Mouse (Mus musculus) ES-Bruce4 (cell line): ENCODE results near the gene 2310061I04Rik. TPM values are rescaled to one million over a fixed set of nuclear protein-coding genes. Genes with fewer than 3 reads are reported as not detected.
A peak's percentile ranks its signal among the peaks of the same experiment; 100 is the strongest.

Experiments used
- H3K27ac ChIP-seq: 2 replicates; pipeline ENCODE4 v1.5.1; 2012; ENCODE audit warnings: low read length, inconsistent platforms; ENCODE audit not compliant: insufficient read depth
- H3K27me3 ChIP-seq: 2 replicates; pipeline ENCODE4 v1.6.1; 2012; ENCODE audit warnings: mild to moderate bottlenecking, low read length, inconsistent platforms; ENCODE audit not compliant: control insufficient read depth, poor library complexity, insufficient read depth, severe bottlenecking
- H3K36me3 ChIP-seq: 2 replicates; pipeline ENCODE4 v1.6.1; 2012; ENCODE audit warnings: inconsistent platforms, mild to moderate bottlenecking, low read length, moderate library complexity; ENCODE audit not compliant: control insufficient read depth, poor library complexity, insufficient read depth, severe bottlenecking
- H3K4me1 ChIP-seq: one replicate; pipeline ENCODE4 v1.8.1; 2011; ENCODE audit warnings: low read length; ENCODE audit not compliant: control insufficient read depth, insufficient read depth
- H3K4me3 ChIP-seq: 2 replicates; pipeline ENCODE4 v1.5.1; 2011; ENCODE audit warnings: low read depth, mild to moderate bottlenecking, low read length
- H3K9ac ChIP-seq: 2 replicates; pipeline ENCODE4 v1.6.1; 2012; ENCODE audit warnings: low read depth, mild to moderate bottlenecking, inconsistent platforms; ENCODE audit not compliant: poor library complexity, severe bottlenecking
- H3K9me3 ChIP-seq: replicated peaks from 2 replicates; pipeline ENCODE4 v1.6.1; 2012; ENCODE audit warnings: mild to moderate bottlenecking, low read length, inconsistent platforms; ENCODE audit not compliant: control insufficient read depth, poor library complexity, insufficient read depth, severe bottlenecking
- CTCF ChIP-seq: IDR thresholded peaks from one replicate; pipeline ENCODE4 v1.8.1; 2011; ENCODE audit warnings: low read depth, low read length
- EP300 ChIP-seq: IDR thresholded peaks from 2 replicates; pipeline ENCODE4 v1.6.1; 2011; ENCODE audit warnings: low read depth, low read length; ENCODE audit not compliant: insufficient read depth
- POLR2A ChIP-seq: IDR thresholded peaks from one replicate; pipeline ENCODE4 v1.8.1; 2011; ENCODE audit warnings: low read length; ENCODE audit not compliant: insufficient read depth
- polyA plus RNA-seq: library from polyadenylated mRNA; stranded (reverse); fragments of >200 nt; gene quantifications from 2 replicates; pipeline ENCODE4 v1.2.4, GENCODE M21; 2011; ENCODE audit warnings: low read depth; ENCODE audit not compliant: missing spikeins, insufficient read depth, insufficient read length

Gene 2310061I04Rik
- polyA plus RNA-seq, 1 experiment, result 58.9 TPM

GRCm38 (mm10) chr17:35865481-35866280 is 31.6 kb downstream of the 2310061I04Rik start, which contains the start of gene Ppp1r18:
TSS of gene Ppp1r18 (plus strand) at chr17:35865593.
- TF ChIP-seq POLR2A (no peak), CTCF (no peak), EP300 (peak; percentile 31; the same call in 1 of the 2 replicates)
- H3K4me1 ChIP-seq, result peaks cover 5% of the 10 kb centered on the region

GRCm38 (mm10) chr17:35864832-35865353 is 32.3 kb downstream of the 2310061I04Rik start:
- no peaks in the 10 kb centered on the region for H3K27me3 ChIP-seq
- H3K9ac ChIP-seq, result peak overlapping the region; percentile 82
- no peaks in the 10 kb centered on the region for H3K9me3 ChIP-seq
- no peak overlapping the region; the same call in 1 of the 2 replicates for H3K4me3 ChIP-seq
- H3K4me1 ChIP-seq, result peaks cover 5% of the 10 kb centered on the region
- H3K27ac ChIP-seq, result peak overlapping the region; percentile 60
- no peaks in the 10 kb centered on the region for H3K36me3 ChIP-seq
- TF ChIP-seq CTCF (no peak), EP300 (0 out of 2 replicates have a peak, but pooled peaks have one; percentile 3), POLR2A (no peak)

More at GRCm38 (mm10) chr17:35865481-35866280, 31.6 kb downstream of the 2310061I04Rik start, which contains the start of gene Ppp1r18:
- Histone ChIP-seq H3K9ac (peak within 1 kb of the TSS; percentile 82), H3K4me3 (peak within 1 kb of the TSS; percentile 91), H3K36me3 (no peaks in the 10 kb centered on the region), H3K27me3 (no peaks in the 10 kb centered on the region), H3K9me3 (no peaks in the 10 kb centered on the region), H3K27ac (peak within 1 kb of the TSS; percentile 60)

- peaks cover 25% of the 10 kb centered on the region for H3K36me3 ChIP-seq
- H3K9ac ChIP-seq, result peak within 1 kb of the TSS; percentile 46
- TF ChIP-seq EP300 (0 out of 2 replicates have a peak, but pooled peaks have one; percentile 8), POLR2A (peak; percentile 53), CTCF (peak; percentile 35)
- peak within 1 kb of the TSS; percentile 84 for H3K4me3 ChIP-seq
- H3K27ac ChIP-seq, result peak within 1 kb of the TSS; percentile 64
- H3K27me3 ChIP-seq, result no peaks in the 10 kb centered on the region
- peaks cover 5% of the 10 kb centered on the region for H3K4me1 ChIP-seq
- H3K9me3 ChIP-seq, result no peaks in the 10 kb centered on the region
These were observed 35.9 kb downstream of the 2310061I04Rik start, which contains the start of gene Nrm for GRCm38 (mm10) chr17:35861198-35861857. TSS of gene Nrm (plus strand) at chr17:35861318.

- peak overlapping the region; percentile 46 for H3K9ac ChIP-seq
These were observed 36.4 kb downstream of the 2310061I04Rik start for GRCm38 (mm10) chr17:35860831-35861197.

GRCm38 (mm10) chr17:35859835-35860234 is 37.4 kb downstream of the 2310061I04Rik start:
- H3K36me3 ChIP-seq, result peaks cover 35% of the 10 kb centered on the region
- no peak overlapping the region for H3K9ac ChIP-seq
- H3K27me3 ChIP-seq, result no peaks in the 10 kb centered on the region
- H3K4me3 ChIP-seq, result no peak overlapping the region
- TF ChIP-seq CTCF, result no peak
- TF ChIP-seq EP300, result no peak
- TF ChIP-seq POLR2A, result no peak
- H3K27ac ChIP-seq, result no peak overlapping the region
- peaks cover 5% of the 10 kb centered on the region for H3K4me1 ChIP-seq
- H3K9me3 ChIP-seq, result no peaks in the 10 kb centered on the region

More at GRCm38 (mm10) chr17:35860831-35861197, 36.4 kb downstream of the 2310061I04Rik start:
- Histone ChIP-seq H3K9me3 (no peaks in the 10 kb centered on the region), H3K27me3 (no peaks in the 10 kb centered on the region), H3K36me3 (peaks cover 29% of the 10 kb centered on the region), H3K27ac (peak overlapping the region; percentile 59), H3K4me3 (peak overlapping the region; percentile 84), H3K4me1 (peaks cover 5% of the 10 kb centered on the region)
- TF ChIP-seq EP300 (no peak), POLR2A (no peak), CTCF (no peak)

GRCm38 (mm10) chr17:35859371-35859770 is 37.9 kb downstream of the 2310061I04Rik start:
- Histone ChIP-seq H3K36me3 (peaks cover 36% of the 10 kb centered on the region), H3K4me3 (no peak overlapping the region), H3K27ac (no peak overlapping the region), H3K9ac (no peak overlapping the region), H3K9me3 (no peaks in the 10 kb centered on the region), H3K4me1 (peaks cover 5% of the 10 kb centered on the region), H3K27me3 (no peaks in the 10 kb centered on the region)
- TF ChIP-seq CTCF (no peak), POLR2A (no peak), EP300 (no peak)
